Mouse (Mus musculus) embryonic fibroblast, embryonic 13.5 days (primary cell): ENCODE results near the gene Rab22a.

Experiments used
- CTCF ChIP-seq: IDR thresholded peaks from 2 replicates; pipeline ENCODE4 v1.5.1; 2011; ENCODE audit warnings: mild to moderate bottlenecking, control low read depth, low read length, moderate library complexity, borderline replicate concordance; ENCODE audit not compliant: insufficient read depth
- POLR2A ChIP-seq: IDR thresholded peaks from 2 replicates; pipeline ENCODE4 v1.6.1; 2011; ENCODE audit warnings: low read depth, mild to moderate bottlenecking, control low read depth, low read length, moderate library complexity

DNA sequence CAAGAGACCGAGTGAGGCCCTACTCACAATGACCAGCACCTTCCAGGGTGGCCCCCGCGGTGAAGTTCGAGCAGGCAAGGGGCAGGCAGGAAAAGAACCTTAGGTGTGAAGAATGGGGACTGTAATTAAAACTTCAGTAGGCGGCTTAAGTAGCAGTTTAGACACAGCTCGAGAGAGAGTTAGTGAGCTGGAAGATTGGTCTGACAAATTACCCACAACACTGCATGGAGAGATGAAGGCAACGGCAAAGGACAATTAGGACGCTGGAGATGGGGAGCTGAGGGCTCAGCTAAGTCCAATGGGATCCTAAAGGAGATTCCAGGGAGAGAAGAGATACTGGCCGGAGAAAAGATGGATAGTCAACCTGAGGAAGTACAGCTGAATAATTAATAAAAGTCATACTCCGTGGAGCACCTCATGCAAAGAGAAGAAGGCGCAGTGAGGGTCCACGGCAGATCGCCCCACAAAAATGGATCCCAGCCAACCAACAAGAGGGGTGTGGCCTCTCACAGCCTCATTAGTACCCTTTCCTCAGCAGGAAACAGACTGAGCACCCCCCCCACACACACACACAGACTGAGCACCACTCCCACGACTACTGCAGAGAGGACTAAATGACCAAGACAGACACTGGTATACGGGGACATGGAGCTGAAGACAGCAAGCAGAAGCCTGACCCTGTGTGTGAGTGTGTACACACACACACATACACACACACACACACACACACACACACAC lies 17.1 kb upstream of the Rab22a start:
- no peak for TF ChIP-seq CTCF
- TF ChIP-seq POLR2A = no peak
